Mouse (Mus musculus): ENCODE data around the gene Rgs11. TPM values are rescaled to one million over a fixed set of nuclear protein-coding genes. Genes with fewer than 3 reads are reported as not detected.
A peak's percentile ranks its signal among the peaks of the same experiment; 100 is the strongest.

Gene Rgs11
- polyA plus RNA-seq, 1 experiment from 2014 or later = 6.1 TPM

DNA sequence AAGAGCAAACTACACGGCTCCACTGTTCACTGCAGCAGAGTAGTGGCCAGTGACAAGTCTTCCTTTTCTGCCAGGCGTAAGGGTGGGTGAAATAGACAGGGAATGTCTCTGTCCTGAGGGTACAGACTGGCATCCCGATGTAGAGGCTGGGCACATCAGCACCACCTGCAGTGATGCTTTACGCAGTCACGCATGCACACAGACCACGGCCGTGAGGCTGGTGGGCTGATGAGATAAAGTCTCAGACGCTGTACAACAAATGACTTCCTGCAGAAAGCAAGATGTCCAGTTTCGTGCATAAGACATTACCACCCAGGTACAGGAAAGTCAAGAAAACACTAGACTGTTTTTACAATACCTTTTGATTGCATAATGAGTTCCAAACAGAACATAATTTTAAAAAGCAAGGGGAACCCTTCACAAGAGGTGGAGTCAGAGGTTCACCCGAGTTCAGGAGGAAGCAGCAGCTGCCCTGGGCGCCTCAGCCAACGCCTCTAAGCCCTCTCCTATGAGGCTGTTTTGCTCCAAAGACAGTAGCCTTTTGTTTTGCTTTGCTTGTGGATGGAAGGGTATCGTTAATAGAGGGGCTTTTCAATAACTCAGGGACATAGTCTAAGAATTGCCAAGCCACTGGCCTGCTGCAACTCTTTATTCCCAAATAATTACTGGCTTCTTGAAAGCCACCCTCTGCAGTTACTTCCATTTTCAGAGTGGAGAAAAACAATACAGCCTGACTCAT, 32.5 kb downstream of the Rgs11 start:
- H3K27me3 ChIP-seq = no peaks in the 10 kb centered on the region
- 45% methylated on average over 13 of the region's 13 CpGs for WGBS
- no peak for ATAC-seq (replicated peaks)
- H3K4me2 ChIP-seq (replicated peaks) = no peak overlapping the region
- no peaks in the 10 kb centered on the region for H3K36me3 ChIP-seq
- H3K9ac ChIP-seq (replicated peaks) = no peak overlapping the region
- no peaks in the 10 kb centered on the region for H3K9me3 ChIP-seq
- 0 out of 2 replicates have a peak, but pooled peaks cover 2% of the 10 kb centered on the region for H3K4me1 ChIP-seq
- H3K4me3 ChIP-seq = no peak overlapping the region
- H3K27ac ChIP-seq (replicated peaks) = no peak overlapping the region

DNA sequence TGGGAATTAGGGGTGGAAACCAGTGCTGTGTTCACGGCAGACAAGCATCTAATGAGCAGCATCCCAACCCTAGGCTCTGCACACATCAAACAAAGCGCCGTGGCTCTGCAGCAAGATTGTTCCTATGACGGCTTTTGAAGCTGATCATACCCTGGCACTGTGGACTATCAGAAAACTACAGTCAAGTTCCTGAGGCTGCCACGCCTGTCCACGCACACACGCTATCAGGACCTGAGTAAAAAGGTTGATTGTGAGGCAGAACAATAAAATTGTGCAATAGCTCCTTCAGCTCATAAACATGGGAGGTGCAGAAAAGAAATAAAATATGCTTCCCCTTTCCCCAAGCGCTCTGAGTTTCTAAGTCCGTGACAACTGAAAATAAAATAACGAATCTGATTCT, 34.9 kb downstream of the Rgs11 start:
- H3K27me3 ChIP-seq = no peaks in the 10 kb centered on the region
- no peak overlapping the region for H3K4me3 ChIP-seq
- no peak overlapping the region for H3K27ac ChIP-seq (replicated peaks)
- no peaks in the 10 kb centered on the region for H3K9me3 ChIP-seq
- 0 out of 2 replicates have a peak, but pooled peaks cover 5% of the 10 kb centered on the region for H3K4me1 ChIP-seq
- ATAC-seq (replicated peaks) = no peak
- 85% methylated on average over 10 of the region's 10 CpGs for WGBS
- no peak overlapping the region for H3K4me2 ChIP-seq (replicated peaks)
- no peak overlapping the region for H3K9ac ChIP-seq (replicated peaks)
- no peaks in the 10 kb centered on the region for H3K36me3 ChIP-seq

DNA sequence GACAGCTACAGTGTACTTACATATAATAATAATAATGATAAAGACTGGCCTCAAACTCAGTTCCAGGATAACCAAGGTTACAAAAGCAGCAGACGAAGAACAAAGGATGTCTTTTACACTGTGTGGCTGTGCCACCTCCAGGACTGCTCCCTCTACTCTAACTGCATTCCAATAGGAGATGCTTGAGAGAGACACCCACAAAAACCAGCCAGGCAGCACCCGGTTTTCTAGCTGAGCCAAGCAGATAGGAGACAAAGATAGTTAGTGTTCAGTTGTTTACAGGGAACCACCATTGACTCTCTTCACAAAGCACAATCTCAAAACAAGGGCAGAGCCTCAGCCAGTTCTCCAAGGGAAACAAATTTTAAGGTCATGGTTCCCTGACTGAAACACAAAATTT, 36.8 kb downstream of the Rgs11 start:
- H3K27me3 ChIP-seq = no peaks in the 10 kb centered on the region
- no peak overlapping the region for H3K4me3 ChIP-seq
- H3K4me1 ChIP-seq = peaks cover 17% of the 10 kb centered on the region
- no peak for ATAC-seq (replicated peaks)
- no peak overlapping the region for H3K9ac ChIP-seq (replicated peaks)
- H3K27ac ChIP-seq (replicated peaks) = no peak overlapping the region
- H3K9me3 ChIP-seq = no peaks in the 10 kb centered on the region
- 64% methylated on average over 2 of the region's 2 CpGs for WGBS
- no peak overlapping the region for H3K4me2 ChIP-seq (replicated peaks)
- no peaks in the 10 kb centered on the region for H3K36me3 ChIP-seq

DNA sequence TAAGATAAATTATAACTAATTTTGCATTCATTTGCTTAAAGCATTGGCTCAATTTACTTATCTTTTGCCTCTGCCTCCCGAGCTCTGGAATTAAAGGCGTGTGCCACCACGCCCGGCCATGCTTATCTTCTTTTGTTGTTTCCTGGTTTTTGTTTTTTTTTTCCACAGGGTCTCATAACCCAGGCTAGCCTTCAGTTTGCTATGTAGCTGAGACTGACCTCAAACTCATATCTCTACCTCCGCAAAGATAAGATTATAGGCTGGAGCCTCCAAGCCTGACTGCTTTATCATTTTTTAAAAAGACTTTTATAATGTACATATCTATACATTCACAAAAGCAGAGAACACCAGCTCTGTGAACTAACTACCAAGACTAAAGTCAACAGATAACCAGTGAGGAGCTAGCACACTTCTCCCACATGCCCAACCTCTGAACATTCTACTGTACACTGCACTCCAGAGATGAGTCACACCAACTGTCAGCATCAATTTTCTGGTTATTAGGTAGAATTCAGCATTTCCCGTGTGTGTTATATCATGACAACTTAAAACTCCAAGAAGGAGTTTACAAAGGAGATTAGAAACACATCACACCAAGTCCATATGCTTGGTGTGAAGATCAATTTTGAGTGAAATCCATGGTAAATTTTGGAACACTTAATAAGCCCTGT, 37.5 kb downstream of the Rgs11 start:
- Histone ChIP-seq H3K4me2 (replicated peaks) (no peak overlapping the region), H3K4me1 (peaks cover 20% of the 10 kb centered on the region), H3K36me3 (no peaks in the 10 kb centered on the region), H3K27ac (replicated peaks) (no peak overlapping the region), H3K4me3 (no peak overlapping the region), H3K9me3 (no peaks in the 10 kb centered on the region), H3K27me3 (no peaks in the 10 kb centered on the region), H3K9ac (replicated peaks) (no peak overlapping the region)
- 91% methylated on average over 6 of the region's 6 CpGs for WGBS
- ATAC-seq (replicated peaks) = no peak

DNA sequence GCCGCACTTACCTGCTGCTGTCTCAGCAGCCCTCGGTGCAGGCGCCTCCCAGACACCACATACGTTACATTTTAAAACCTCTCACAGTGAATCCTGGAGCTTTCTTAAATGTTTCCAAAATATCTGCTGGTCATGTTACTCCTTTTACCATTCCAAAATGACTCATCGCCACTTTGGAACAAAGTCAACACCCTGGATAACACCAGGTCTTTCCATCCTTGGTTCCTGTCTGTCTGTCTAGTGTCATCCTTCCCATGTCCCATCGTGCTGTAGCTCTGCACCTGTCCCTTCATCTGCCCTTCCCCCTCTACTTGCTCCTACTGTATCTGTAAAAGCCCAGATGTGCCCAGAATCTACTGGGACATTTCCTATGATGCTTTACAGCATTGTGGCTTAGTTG, 38.2 kb downstream of the Rgs11 start:
- no peak overlapping the region for H3K4me3 ChIP-seq
- no peak overlapping the region for H3K27ac ChIP-seq (replicated peaks)
- H3K4me2 ChIP-seq (replicated peaks) = no peak overlapping the region
- no peaks in the 10 kb centered on the region for H3K9me3 ChIP-seq
- 82% methylated on average over 6 of the region's 6 CpGs for WGBS
- no peaks in the 10 kb centered on the region for H3K36me3 ChIP-seq
- ATAC-seq (replicated peaks) = no peak
- H3K9ac ChIP-seq (replicated peaks) = no peak overlapping the region
- H3K27me3 ChIP-seq = no peaks in the 10 kb centered on the region
- H3K4me1 ChIP-seq = peaks cover 18% of the 10 kb centered on the region

DNA sequence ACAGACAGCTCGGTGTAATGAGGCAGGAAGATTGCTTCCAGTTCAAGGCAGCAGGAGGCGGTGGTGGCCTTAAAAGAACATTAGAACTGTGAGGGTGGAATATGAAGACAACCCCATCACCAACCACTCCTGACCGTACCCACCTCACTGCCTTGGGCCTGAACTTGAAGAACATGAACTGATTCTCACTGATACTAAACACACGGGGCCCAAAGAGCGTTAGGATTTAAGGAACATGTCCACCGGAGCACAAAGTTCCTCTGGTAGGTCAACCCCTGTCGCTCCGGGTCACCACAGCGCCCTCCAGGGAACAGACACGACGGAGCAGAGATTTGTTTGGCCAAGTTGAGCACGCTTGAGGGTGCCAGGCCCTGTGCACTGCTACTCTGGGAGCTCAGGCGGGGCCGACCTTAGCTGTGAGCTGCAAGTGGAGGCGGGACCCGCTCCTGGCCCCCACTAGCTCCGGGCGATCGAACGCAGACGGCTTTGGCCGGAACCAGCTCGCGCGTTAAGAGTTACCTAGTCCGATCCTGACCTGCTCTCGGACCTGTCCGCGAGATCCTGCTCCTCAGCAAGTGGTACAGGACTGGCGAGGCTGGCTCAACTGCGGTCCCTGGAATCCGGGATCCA, 40.8 kb downstream of the Rgs11 start:
- Histone ChIP-seq H3K9me3 (no peaks in the 10 kb centered on the region), H3K27ac (replicated peaks) (peak overlapping the region; percentile 84), H3K27me3 (no peaks in the 10 kb centered on the region), H3K4me2 (replicated peaks) (peak overlapping the region; percentile 78), H3K36me3 (no peaks in the 10 kb centered on the region), H3K4me1 (peaks cover 18% of the 10 kb centered on the region), H3K4me3 (peak overlapping the region; percentile 64), H3K9ac (replicated peaks) (peak overlapping the region; percentile 80)
- under 1% methylated on average over 32 of the region's 32 CpGs for WGBS
- ATAC-seq (replicated peaks) = peak; percentile 88

DNA sequence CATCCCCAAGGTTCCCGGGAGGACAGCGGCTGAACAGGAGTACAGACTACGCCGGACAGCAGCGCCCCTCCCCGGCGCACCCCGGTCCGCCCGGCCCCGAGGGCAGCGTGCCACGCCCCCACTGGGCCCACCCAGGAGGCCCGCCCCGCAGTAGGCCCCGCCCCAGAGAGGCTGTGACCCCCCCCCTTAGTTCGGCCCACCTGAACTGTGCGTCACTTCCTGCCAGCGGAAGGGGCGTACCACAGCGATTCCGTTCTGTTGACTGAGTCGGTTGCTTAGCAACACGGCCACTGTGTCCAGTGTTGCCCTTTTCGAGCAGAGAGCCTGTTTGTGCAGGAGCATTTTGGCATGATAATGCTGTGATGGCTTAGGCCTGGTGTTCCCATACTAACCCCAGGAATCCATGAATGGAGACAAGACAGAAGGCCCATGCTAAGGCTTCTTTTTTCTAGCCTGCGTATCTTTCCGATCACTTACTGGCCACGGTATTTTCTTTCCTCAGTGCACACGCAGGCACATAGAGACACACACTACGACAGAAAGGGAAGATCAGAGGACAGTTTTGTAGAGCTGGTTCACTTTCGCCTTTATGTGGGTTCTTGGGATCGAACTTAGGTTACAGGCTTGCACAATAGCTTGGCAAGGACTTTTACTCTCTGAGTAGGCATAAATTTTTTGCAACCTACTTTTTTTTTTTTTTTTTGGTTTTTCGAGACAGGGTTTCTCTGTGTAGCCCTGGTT, 41.5 kb downstream of the Rgs11 start, which contains the start of gene Fam234a:
Gene Fam234a (minus strand): TSS at position 142 of the 741 bp plus-strand sequence.
- Histone ChIP-seq H3K4me1 (peaks cover 18% of the 10 kb centered on the region), H3K9me3 (no peaks in the 10 kb centered on the region), H3K27me3 (no peaks in the 10 kb centered on the region), H3K4me2 (replicated peaks) (peak within 1 kb of the TSS; percentile 78), H3K36me3 (no peaks in the 10 kb centered on the region), H3K4me3 (peak within 1 kb of the TSS; percentile 64), H3K27ac (replicated peaks) (peak within 1 kb of the TSS; percentile 84), H3K9ac (replicated peaks) (peak within 1 kb of the TSS; percentile 80)
- WGBS = 7% methylated on average over 33 of the region's 33 CpGs
- peak; percentile 96 for ATAC-seq (replicated peaks)

- no peaks in the 10 kb centered on the region for H3K9me3 ChIP-seq
- H3K4me2 ChIP-seq (replicated peaks) = peak overlapping the region; percentile 63
- H3K27ac ChIP-seq (replicated peaks) = peak overlapping the region; percentile 98
- no peaks in the 10 kb centered on the region for H3K27me3 ChIP-seq
- peaks cover 11% of the 10 kb centered on the region for H3K36me3 ChIP-seq
- peak overlapping the region; percentile 77 for H3K4me3 ChIP-seq
- H3K9ac ChIP-seq (replicated peaks) = peak overlapping the region; percentile 89; the same call in 1 of the 2 replicates
- 60% methylated on average over 4 of the region's 4 CpGs for WGBS
- ATAC-seq (replicated peaks) = no peak
- peaks cover 18% of the 10 kb centered on the region for H3K4me1 ChIP-seq
These were observed 49.3 kb downstream of the Rgs11 start for GRCm38 (mm10) chr17:26251886-26252538.

- peak within 1 kb of the TSS; percentile 98 for H3K27ac ChIP-seq (replicated peaks)
These were observed 49.9 kb downstream of the Rgs11 start, which contains the start of gene Luc7l for GRCm38 (mm10) chr17:26252539-26253251. Luc7l (plus strand) TSS chr17:26252896.

GRCm38 (mm10) chr17:26253399-26253798, 50.6 kb downstream of the Rgs11 start:
- Histone ChIP-seq H3K27ac (replicated peaks) (peak overlapping the region; percentile 98), H3K9me3 (no peaks in the 10 kb centered on the region), H3K36me3 (peaks cover 25% of the 10 kb centered on the region), H3K4me2 (replicated peaks) (peak overlapping the region; percentile 63), H3K4me1 (peaks cover 18% of the 10 kb centered on the region), H3K27me3 (no peaks in the 10 kb centered on the region), H3K4me3 (peak overlapping the region; percentile 77), H3K9ac (replicated peaks) (peak overlapping the region; percentile 89)
- ATAC-seq (replicated peaks) = no peak
- under 1% methylated on average over 24 of the region's 24 CpGs for whole genome bisulfite sequencing

More at GRCm38 (mm10) chr17:26252539-26253251, 49.9 kb downstream of the Rgs11 start, which contains the start of gene Luc7l:
- H3K4me2 ChIP-seq (replicated peaks) = peak within 1 kb of the TSS; percentile 63
- peaks cover 18% of the 10 kb centered on the region for H3K36me3 ChIP-seq
- H3K4me1 ChIP-seq = peaks cover 18% of the 10 kb centered on the region
- ATAC-seq (replicated peaks) = peak; percentile 95
- no peaks in the 10 kb centered on the region for H3K9me3 ChIP-seq
- under 1% methylated on average over 39 of the region's 43 CpGs for WGBS
- no peaks in the 10 kb centered on the region for H3K27me3 ChIP-seq
- H3K9ac ChIP-seq (replicated peaks) = peak within 1 kb of the TSS; percentile 89
- H3K4me3 ChIP-seq = peak within 1 kb of the TSS; percentile 77

GRCm38 (mm10) chr17:26255313-26255712, 52.6 kb downstream of the Rgs11 start:
- Histone ChIP-seq H3K36me3 (peaks cover 42% of the 10 kb centered on the region), H3K9ac (replicated peaks) (no peak overlapping the region), H3K4me2 (replicated peaks) (no peak overlapping the region), H3K27me3 (no peaks in the 10 kb centered on the region), H3K4me1 (peaks cover 18% of the 10 kb centered on the region), H3K27ac (replicated peaks) (no peak overlapping the region), H3K9me3 (no peaks in the 10 kb centered on the region), H3K4me3 (no peak overlapping the region)
- 95% methylated on average over 7 of the region's 7 CpGs for WGBS
- ATAC-seq (replicated peaks) = no peak

All from forebrain, embryonic 15.5 days (tissue).